Mouse (Mus musculus): ENCODE data around the gene Slc9a8. TPM values are rescaled to one million over a fixed set of nuclear protein-coding genes. Genes with fewer than 3 reads are reported as not detected.

Gene Slc9a8
- polyA plus RNA-seq, 1 experiment, result 35.8 TPM

- DNase-seq (ENCODE audit: low spot score), result no peak
Observed at GRCm38 (mm10) chr2:167483081-167483826, 61.7 kb downstream of the Slc9a8 start.

DNA sequence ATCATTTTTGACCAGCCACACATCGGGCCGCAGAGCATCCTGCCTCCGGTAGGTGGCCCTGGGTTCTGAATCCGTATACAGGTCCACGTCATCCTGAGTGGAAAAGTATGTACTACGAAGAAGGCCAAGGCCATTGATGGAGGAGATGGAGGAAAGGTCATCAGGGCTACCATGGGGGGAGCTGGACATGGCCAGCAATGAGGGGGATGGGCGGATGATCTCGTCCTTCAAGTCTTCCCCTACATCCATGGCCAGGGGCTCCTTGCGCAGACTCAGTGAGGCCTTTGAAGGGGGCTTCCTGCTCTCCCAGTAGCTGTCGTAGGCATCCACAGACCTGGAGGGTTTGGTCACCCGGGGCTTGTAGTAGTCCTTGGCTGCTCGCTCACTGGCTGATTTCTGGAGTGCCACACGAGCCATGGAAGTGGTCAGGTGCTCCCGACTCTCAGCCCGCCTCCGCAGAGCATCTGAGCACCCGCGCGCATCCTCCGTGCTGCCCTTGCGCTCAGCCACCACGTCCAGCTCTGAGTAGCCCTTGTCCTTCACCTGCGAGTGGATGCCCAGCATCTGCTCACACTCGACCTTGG is 62.4 kb downstream of the Slc9a8 start:
- DNase-seq (ENCODE audit: low spot score), result no peak

GRCm38 (mm10) chr2:167484932-167485331 is 63.4 kb downstream of the Slc9a8 start:
- DNase-seq (ENCODE audit: low spot score), result no peak

GRCm38 (mm10) chr2:167485501-167486377 is 64.2 kb downstream of the Slc9a8 start:
- DNase-seq (ENCODE audit: low spot score), result no peak

DNA sequence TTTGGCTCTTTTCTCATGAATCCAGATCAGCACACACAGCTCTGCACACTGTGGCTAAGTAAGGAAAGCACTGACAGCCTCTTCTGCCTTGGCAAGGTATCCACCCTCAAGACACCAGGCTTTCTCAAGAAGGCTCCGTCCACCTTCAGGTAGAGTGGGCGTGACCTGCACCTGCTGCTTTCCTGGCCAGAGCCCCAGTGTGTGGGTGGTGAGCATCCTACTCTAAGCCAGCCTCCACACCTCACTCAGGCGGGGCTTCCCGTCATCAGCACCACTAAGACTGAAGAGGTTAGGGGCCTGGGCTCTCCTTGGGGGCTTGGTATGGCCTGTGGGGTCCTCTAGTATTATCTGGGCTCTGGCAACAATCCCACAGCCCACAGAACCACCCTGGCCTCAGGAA is 65.1 kb downstream of the Slc9a8 start:
- DNase-seq (ENCODE audit: low spot score), result no peak

GRCm38 (mm10) chr2:167487551-167487950 is 66.0 kb downstream of the Slc9a8 start:
- DNase-seq (ENCODE audit: low spot score), result no peak

DNA sequence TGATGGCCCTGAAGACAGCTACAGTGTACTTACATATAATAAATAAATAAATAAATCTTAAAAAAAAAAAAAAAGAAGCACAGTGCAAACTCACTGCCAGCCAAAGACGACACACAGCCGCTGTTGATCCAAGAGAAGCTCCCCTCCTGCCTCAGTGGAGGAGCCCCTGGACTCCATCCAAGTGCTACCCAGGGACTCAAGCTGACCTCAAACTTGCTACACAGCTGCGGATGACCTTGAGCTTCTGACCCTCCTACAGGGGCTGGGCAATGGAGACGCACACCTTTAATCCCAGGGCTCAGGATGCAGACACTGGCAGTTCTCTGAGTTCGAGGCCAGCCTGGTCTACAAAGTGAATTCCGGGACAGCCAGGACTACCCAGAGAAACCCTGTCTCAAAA is 66.5 kb downstream of the Slc9a8 start:
- DNase-seq (ENCODE audit: low spot score), result no peak

GRCm38 (mm10) chr2:167490813-167491525 is 69.5 kb downstream of the Slc9a8 start:
- DNase-seq (ENCODE audit: low spot score), result no peak

DNA sequence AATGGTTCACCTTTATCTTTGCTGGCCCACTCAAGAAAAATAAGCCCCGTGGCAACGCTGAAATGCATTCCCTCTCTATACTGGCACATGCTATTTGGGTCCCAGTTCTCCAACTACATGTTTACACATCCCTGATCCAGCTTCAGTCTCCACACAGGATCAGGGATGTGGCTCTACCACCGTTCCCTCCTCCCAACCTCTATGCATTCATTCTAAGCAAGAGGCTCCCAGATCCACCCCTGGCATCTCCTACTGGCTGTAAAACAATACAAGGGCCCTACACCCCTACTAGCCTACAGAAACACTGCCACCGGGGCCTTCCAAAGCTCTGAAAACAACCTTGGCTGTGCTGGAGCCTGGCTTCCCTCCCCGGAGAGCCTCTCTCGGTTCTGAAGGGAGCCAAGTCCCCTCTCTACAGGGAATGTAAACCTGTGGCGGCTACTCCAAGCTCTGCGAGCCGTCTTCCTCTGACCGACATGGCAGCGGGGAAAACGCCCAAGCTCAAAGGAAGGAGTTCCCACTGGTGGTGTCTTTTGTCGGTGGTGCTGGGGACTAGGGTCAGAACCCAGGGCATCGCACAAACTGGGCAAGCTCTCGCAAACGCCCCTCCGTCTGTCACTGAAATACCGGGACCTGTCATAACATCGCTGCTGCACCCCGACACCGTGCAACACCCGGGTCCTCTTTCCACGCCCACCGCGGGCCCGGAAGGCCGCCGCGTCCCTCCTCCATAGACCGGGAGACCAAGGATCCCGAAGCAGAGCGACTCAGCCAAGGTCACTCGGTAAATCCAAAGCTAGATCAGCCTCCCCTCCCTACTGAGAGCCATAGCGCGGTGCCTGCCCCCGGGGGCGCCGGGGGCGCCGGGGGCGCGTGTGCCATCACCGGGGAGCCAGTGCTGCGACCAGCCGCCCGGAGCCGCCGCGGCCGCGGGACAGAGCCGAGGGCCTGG is 70.5 kb downstream of the Slc9a8 start, which contains the start of gene Rnf114:
Gene Rnf114 (plus strand): TSS at position 889 of the 952 bp plus-strand sequence.
- DNase-seq (ENCODE audit: low spot score), result no peak

DNA sequence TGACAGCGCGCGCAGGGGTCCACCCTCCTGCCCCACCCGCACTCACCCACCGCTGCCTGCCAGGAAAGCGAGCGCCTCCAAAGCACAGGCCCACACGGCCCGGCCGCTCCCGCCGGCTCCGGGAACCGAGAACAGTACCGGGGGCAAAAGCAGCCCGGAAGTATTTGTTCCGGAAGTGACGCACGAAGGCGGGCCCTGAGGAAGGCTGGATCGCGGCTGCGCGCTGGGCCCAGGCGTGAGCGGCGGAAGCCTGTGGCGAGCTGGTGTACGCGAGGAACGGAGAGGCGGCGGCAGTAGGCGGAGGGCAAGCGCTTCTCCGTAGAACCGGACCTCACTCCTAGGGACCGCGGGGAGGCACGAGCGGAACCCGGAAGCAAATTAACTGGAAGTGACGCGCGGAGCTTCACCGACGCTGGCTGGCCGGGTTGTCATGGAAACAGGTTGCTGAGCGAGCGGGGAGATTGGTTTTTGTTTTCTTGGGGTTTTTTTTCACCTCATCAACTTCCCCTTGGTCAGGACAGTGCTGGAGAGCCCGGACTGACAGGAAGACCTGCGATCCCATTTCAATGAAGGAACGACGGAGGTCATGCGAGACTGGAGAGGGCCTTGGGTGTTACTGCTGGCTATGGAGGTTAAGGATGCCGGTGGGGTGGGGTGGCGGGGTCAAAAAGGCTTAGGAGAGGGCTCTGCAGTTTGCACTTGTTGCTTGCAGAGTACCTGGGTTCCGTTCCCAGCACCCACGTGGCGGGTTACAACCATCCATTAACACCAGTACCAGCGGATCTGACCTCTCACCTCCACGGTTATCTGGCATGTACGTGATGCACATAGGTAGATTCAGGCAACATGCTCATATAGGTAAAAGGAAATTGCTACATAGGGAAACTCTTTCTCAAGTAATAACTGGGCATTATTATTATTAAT is 71.5 kb downstream of the Slc9a8 start, which contains the start of gene Spata2:
Gene Spata2 (minus strand): TSS at position 175 of the 924 bp plus-strand sequence.
- DNase-seq (ENCODE audit: low spot score), result peak; percentile 94

- no peak for DNase-seq (ENCODE audit: low spot score)
Observed at GRCm38 (mm10) chr2:167496437-167496836, 74.9 kb downstream of the Slc9a8 start.

DNA sequence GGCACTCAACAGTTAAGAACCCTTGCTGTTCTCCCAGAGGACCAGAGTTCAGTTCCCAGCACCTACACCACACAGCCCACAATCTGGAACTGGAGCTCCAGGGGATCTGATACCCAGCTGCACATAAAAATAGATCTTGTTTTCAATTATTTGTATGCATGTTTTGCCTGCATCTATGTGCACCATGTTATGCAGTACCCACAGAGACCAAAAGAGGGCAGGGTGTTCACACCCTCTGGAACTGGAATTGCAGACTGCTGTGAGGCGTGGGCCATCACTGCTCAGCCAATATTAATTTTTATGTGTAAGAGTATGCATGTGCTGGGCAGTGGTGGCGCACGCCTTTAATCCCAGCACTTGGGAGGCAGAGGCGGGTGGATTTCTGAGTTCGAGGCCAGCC is 75.8 kb downstream of the Slc9a8 start:
- DNase-seq (ENCODE audit: low spot score), result no peak

- DNase-seq (ENCODE audit: low spot score), result no peak
Observed at GRCm38 (mm10) chr2:167502554-167503252, 81.2 kb downstream of the Slc9a8 start.

GRCm38 (mm10) chr2:167503253-167503895 is 81.9 kb downstream of the Slc9a8 start:
- DNase-seq (ENCODE audit: low spot score), result peak; percentile 79

DNA sequence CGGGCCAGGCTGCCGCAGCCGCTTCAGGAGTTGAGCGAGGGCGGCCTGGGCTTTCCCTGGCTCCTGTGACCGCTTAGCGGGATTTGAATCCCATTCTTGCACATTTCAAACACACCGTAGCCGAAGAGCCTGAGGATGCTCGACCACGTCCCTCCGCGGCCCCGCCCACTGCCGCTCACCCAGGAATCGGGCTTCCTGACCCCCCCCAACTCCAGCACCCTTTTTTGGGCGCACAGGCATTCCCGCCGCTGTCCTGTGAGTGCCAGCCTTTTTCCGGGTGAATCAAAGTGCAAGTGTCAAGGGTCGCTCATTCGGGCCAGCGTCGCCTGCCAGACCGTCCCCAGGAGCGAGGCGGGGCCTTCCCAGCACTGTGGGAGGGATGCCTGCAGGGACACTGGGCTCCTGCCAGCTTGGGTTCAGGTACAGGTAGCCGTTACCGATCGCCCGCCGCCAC is 82.4 kb downstream of the Slc9a8 start:
- DNase-seq (ENCODE audit: low spot score), result peak; percentile 55

DNA sequence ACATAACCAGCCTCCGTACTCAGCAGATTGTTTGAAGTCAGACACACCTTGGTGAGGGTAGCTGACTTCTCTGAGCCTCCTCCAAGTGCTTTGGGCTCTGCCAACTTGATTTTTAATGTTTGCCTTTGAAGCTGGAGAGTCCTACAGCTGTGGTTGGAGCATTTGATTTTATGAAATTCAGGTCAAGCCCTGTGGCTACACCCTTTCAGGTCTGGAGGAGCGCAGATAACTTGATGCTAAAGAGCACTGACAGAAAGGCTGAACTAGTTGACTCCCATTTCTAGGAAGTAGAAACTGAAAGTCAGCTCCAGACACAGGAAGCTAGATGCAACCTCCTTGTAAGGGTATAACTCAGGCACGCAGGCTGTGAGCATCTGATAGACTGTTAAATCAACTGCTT is 83.6 kb downstream of the Slc9a8 start:
- no peak for DNase-seq (ENCODE audit: low spot score)

- DNase-seq (ENCODE audit: low spot score), result no peak
Observed at GRCm38 (mm10) chr2:167506546-167507260, 85.2 kb downstream of the Slc9a8 start.

Measured in urinary bladder, adult 2 months (tissue).